Mouse (Mus musculus) urinary bladder, postnatal 36 days (tissue): ENCODE measurements around the gene Fam71f2.

Source experiments
- DNase-seq, 2 experiments: peaks; one replicate each; pipeline ENCODE4 v3.0.0; 2022; ENCODE audit warnings: low spot score in 2 of 2, mixed read lengths in 1 of 2

Gene Fam71f2

GRCm38 (mm10) chr6:29278513-29279267 lies 703 bp upstream of the Fam71f2 start:
- peak; percentile 42 to 62 for DNase-seq

GRCm38 (mm10) chr6:29280671-29281070 lies 1.3 kb downstream of the Fam71f2 start:
- no peak for DNase-seq

- no peak for DNase-seq
Observed at GRCm38 (mm10) chr6:29286870-29287269, 7.5 kb downstream of the Fam71f2 start.

DNA sequence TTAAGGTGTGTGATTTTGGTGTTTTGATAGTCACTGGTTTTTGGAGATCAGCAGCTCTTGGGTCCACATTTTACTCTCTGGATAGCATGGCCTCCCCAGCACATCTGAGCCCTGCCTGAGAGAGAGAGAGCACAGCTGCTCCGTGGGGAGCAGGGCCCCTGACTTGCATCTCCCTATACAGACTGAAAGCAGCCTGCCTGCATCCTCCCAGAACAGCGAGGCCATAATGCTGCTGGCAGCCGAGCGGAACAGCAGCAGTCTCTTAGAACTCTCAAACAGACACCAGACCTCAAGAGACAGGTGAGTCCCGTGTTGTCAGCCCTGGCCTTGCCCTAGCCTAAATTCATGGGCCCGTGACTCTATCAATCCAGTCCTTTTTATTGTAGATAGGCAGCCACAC lies 8.1 kb downstream of the Fam71f2 start:
- DNase-seq = no peak

DNA sequence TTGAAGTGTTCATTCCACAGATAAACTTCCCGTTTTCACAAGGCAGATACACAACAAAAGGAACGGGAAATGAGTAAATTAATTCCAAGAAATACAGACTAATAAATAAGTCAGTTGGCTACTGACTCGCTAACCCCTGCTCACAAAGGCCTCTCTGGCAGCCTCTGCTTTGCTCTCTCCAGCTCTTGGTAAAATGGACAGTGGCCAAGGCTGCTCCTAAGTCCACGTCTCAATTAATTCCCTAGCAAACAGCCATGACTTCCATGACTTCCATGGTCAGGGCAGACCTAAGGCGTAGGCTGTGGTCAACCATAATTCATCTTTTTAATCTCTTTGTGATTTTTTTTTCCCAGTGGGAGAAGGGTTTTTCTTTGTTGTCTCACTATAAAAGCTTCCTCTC lies 8.6 kb downstream of the Fam71f2 start:
- DNase-seq = peak in 1 of 2 experiments; percentile 19

- no peak for DNase-seq
Observed at GRCm38 (mm10) chr6:29288651-29289050, 9.3 kb downstream of the Fam71f2 start.

GRCm38 (mm10) chr6:29299112-29299511 lies 19.7 kb downstream of the Fam71f2 start:
- no peak for DNase-seq

- no peak for DNase-seq
Observed at GRCm38 (mm10) chr6:29303251-29303650, 23.9 kb downstream of the Fam71f2 start.

DNA sequence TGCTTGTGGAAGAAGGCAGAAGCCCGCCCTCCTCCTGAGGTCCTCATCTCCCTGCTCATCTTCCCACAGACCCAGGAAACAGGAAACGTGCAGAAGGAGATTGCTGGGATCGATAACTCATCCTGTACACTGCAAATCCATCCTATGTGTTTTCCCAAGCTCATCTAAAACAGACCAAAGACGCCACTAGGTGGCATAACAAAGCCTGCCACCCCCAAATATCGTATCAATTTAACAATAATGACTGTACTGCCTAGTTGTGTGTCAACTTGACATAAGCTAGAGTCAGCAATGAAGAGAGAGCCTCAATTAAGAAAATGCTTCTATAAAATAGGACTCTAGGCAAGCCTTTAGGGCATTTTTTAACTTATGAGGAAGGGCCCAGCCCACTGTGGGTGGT lies 24.3 kb downstream of the Fam71f2 start:
- no peak for DNase-seq

DNA sequence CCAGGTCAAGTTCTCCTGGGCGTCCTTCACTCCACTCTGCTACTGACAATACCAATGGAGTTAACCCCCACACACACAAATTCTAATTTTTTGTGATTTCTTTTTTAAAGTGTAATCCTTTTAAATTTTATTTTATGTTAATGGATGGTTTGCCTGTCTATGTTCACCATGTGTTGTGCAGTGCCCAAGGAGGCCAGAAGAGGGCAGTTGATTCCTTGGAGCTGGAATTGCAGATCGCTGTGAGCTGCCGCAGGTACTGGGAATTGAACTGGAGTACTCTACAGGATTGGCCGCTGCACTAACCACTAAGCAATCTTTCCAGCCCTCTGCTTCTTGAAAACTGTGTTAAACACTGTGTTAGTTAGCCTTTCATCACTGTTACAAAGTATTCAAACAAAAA lies 26.1 kb downstream of the Fam71f2 start:
- no peak for DNase-seq

DNA sequence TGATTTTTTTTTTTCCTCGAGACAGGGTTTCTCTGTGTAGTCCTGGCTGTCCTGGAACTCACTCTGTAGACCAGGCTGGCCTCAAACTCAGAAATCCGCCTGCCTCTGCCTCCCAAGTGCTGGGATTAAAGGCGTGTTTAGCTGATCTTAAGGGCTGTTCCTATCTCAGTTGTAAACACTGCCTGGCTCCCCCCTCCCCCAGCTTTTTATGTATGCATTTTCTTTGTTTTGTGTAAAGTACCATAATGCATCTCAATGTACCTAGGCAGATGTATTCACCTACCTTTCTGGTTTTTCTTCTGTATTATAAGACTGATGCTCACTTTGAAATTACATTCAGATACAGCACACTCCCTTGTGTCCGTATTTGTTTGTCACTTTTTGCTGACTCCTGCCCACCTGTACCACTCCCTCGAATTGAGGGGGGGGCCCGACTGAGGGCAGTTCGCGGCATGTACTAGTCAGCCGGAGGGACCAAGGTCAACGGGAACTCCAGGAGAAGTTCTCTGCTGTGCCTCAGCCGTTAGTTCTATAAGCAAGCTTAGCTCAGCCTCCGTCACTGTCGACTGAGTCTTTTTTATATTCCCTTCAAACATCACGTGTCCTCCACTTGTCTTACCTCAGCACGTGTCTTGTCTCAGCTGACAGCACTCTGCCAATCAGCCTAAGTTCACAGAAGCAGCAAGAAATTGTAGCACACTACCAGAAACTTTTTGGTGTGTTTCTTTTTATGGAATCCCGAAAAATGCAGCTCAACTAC lies 29.6 kb downstream of the Fam71f2 start:
- DNase-seq = no peak

GRCm38 (mm10) chr6:29313690-29314202 lies 34.4 kb downstream of the Fam71f2 start:
- DNase-seq = no peak

GRCm38 (mm10) chr6:29317286-29317685 lies 37.9 kb downstream of the Fam71f2 start:
- no peak for DNase-seq

- DNase-seq = no peak
Observed at GRCm38 (mm10) chr6:29317941-29318340, 38.5 kb downstream of the Fam71f2 start.

DNA sequence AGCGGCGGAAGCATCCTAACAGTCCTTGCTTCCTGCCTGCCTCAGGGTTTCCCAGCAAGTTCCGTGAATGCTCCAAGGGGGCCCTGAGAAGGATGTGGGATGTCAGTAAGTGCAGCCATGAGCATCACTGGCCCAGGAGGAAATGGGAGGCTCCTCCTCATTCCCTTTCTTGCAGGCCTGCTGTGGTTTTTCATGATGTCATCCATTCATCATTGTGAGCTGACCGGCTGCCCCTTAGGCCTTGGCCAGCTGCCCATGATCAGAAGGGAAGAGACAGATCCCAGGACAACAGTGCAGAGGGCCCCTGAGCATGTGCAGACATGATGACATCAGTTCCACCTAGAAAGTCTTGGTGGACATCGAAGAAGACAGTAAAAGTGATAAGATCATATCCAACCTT lies 39.5 kb downstream of the Fam71f2 start, which contains the start of gene Fam71f1:
Gene Fam71f1 (plus strand): TSS at position 262 of the 400 bp plus-strand sequence.
- no peak for DNase-seq

- DNase-seq = no peak
Observed at GRCm38 (mm10) chr6:29321586-29321985, 42.2 kb downstream of the Fam71f2 start.

GRCm38 (mm10) chr6:29322147-29322546 lies 42.8 kb downstream of the Fam71f2 start:
- DNase-seq = no peak

- DNase-seq = no peak
Observed at GRCm38 (mm10) chr6:29322735-29323134, 43.3 kb downstream of the Fam71f2 start.

DNA sequence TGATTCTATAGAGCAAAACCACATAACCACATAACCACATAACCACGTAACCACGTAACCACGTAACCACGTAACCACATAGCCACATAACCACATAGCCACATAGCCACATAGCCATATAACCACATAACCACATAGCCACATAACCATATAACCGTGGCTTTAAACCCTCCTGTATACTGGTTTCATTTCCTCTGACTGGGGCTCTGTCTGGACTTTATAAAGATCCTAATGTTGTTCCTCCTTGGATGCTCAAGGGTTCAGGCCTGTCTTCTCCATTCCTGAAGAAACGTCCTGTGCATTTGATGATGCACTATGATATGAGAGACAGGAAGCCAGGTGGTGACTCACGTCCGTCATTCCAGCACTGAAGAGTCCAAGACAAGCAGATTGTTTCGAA lies 47.6 kb downstream of the Fam71f2 start:
- no peak for DNase-seq

GRCm38 (mm10) chr6:29329514-29329913 lies 50.1 kb downstream of the Fam71f2 start:
- DNase-seq = no peak
